Mouse (Mus musculus): ENCODE results near the gene Tmem167b. TPM values are rescaled to one million over a fixed set of nuclear protein-coding genes. Genes with fewer than 3 reads are reported as not detected.
"Not testable (repeated sequence)": the region's sequence is repeated elsewhere in the genome, so short reads cannot be mapped to it uniquely, and the experiment has no call there.

The Tmem167b gene
- total RNA-seq (2021): 10 to 100 TPM; 43.3 to 43.8 TPM
- long read RNA-seq, transcript Tmem167b-201 (3 exons, 2,864 nt): major isoform, 36 of 47 reads
- long read RNA-seq, partial matches to known transcripts: 0 of 47 reads
- long read RNA-seq, other reads (novel, unspliced or antisense): 9 of 47 reads

DNA sequence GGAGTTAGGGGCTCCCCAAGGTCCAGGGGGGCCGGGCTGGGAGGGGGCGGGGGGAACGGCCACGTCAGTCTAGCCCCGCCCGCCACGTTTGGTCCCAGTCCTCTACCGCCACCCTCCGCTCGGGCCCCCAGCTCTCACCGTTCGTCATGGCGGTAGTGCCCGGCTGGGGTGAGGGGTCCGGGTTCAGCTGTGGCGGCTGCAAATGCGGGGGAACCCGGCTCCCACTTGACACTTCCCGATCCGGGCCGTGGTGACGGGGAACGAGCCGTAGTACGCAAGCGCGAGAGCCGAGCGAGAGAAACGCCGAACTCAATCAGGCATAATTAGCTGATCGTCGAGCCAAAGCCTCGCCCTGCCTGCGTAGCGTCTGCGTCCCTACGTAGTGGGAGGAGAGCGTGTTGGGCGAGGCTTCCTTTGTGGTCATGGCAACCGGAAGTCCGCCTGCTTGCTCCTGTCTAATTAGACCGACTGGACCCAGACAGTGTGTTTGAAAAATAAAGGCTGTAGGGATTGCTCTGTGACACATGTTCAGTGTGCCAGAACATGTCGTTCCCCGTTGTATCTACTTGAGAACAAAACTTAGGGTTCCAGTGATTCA lies at the start of gene Tmem167b:
TSS of gene Tmem167b (minus strand) at position 334 of the 598 bp plus-strand sequence.
- DNase-seq (ENCODE audit: low spot score in 2 of 2): peak; percentile 95 to 97

DNA sequence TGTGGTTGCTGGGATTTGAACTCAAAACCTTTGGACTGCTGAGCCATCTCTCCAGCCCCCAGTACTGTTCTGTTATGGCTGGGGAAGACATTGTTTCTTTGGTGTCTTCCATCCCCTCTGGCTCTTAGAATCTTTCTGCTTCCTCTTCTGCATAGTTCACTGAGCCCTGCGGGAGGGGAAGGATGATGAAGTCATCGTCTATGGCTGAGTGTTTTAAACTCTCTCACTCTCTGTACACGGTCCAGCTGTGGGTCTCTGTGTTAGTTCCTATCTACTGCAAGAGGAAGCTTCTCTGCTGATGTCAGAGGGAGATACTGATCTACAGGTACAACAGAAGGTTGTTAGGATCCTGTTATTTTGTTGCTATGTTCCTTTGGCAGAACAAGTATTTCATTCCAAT lies 46.6 kb upstream of the Tmem167b start:
- no peak for DNase-seq (ENCODE audit: low spot score in 2 of 2)

DNA sequence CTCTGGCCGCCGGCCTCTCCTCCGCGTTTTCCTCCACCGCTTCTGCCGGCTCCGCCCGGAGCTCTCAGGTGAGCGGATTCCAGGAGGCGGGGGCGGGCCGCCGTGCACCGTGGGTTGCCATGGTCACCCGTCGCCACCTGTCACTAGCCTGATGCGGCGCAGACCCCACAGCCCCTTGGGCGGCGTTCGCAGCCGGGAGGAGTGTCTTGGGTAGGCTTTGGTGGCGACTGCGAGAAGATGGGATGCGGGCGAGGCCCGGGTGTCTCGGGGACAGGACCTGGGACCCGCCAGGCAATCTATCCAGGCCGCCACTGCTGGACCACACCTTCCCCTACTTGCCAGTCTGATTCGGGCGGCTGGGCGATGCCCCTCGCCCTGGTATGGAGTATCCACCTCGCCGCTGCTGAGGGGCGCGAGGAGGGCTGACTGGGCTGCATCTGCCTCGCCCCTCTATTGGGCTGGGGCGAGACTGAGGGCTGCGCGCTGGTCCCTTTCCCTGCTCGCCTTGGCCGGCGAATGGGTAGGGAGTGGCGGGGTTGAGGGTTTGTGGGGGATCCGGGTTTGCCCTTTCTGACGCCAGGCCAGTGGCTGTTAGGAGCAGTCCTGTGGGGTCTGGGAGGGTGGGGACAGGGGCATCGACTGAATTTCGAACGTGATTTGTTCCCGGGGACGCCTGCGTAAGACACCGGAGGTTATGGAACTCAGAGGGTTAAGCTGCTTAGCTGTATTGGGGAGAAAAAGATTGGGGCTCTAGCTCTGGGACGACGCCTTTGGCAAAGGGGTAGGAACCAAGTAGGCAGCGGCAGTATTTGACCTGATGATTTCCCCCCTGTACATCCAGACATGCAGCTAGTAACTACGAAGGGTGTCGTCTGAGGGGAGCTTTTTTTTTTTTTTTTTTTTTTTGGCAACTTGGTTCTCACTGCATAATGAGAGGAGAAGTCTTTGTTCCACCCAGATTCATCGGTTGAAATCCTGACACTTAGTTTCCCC lies 29.6 kb upstream of the Tmem167b start:
- DNase-seq (ENCODE audit: low spot score in 2 of 2): peak; percentile 32 to 62

DNA sequence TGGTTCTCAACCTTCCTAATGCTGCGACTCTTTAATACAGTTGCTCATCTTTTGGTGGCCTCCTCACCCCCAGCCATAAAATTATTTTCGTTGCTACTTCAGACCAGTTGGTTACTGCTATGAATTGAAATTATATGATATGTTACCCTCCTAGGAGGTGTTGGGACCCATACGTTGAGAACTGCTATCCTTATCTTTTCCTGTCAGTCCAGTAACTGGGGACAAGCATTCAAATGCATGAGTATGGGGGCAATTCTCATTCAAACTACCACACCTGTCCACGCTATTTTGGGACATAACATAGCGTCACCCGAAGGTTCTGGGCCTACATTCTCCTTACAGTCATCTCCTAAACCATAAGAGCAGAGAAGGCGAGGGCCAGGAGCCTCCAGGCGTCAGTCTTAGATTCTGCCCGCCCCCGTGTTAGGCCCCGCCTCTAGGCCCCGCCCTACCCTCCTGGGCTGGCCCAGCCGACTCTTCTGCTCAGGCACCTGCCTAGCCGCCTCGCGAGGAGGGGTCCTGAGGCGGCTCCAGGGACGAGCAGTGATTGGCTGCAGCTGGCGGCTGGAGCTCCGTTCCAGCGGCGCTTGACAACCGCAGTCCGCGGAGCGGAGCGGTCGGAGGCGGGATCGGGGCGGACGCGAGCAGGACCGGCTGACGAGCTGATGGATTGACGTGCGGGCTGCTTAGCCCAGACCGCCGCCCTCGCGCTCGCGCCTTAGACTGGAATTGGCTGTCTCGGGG lies 28.7 kb upstream of the Tmem167b start, which contains the start of gene Wdr47:
TSS of gene Wdr47 (plus strand) at position 494 of the 744 bp plus-strand sequence.
- peak; percentile 91 to 95 for DNase-seq (ENCODE audit: low spot score in 2 of 2)

DNA sequence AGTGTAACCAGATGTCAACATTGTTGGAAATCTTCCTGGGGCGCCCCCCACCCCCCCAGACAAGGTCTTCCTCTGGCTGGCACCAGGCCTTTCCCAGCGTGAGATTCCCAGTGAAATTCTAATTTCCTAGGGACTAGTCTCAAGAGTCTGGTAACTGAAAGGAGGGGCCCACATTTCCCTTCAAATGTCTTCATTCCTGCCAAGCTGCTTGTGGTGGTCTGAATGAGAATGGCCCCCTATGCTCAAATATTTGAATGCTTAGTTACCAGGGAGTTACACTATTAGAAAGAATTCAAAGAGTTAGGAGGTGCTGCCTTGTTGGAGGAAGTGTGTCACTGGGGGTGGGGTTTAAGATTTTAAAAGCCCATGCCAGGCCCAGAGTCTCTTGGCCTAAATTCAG lies 26.2 kb upstream of the Tmem167b start:
- DNase-seq (ENCODE audit: low spot score in 2 of 2): no peak

DNA sequence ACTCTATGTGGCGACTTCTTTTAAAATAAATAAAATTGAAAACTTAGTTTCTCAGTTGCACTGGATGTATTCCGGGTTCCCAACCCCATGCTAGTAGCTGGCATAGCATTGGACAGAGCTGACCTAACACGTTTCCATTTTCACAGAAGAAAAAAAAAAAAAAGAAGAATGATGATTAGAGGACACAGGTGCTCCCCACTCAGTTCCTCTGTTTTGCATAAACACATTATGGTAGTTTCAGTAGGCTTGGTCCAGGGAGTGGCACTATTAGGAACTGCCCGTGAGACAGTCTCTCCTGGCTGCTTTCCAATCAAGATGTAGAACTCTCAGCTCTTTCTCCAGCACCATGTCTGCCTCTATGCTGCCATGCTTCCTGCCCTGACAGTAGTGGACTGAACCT lies 22.3 kb upstream of the Tmem167b start:
- no peak for DNase-seq (ENCODE audit: low spot score in 2 of 2)

DNA sequence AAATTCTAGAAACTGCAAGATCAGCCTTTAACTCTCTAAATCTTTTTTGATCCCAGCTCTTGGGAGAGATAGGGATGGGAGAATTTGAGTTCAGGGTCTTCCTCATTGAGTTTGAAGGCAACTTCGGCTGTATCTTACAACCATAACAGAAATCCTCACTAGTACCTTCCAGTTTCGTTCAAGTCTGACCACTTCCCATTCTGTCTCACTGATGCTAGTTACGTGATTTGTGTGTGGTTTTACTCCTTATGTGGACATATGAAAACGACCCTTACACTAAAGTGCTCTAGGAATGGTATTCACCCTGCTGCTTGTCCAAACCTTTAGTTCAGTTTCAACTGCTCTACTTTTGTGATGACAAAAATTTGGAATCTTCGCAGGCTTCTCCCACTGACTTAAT lies 11.8 kb upstream of the Tmem167b start:
- no peak for DNase-seq (ENCODE audit: low spot score in 2 of 2)

DNA sequence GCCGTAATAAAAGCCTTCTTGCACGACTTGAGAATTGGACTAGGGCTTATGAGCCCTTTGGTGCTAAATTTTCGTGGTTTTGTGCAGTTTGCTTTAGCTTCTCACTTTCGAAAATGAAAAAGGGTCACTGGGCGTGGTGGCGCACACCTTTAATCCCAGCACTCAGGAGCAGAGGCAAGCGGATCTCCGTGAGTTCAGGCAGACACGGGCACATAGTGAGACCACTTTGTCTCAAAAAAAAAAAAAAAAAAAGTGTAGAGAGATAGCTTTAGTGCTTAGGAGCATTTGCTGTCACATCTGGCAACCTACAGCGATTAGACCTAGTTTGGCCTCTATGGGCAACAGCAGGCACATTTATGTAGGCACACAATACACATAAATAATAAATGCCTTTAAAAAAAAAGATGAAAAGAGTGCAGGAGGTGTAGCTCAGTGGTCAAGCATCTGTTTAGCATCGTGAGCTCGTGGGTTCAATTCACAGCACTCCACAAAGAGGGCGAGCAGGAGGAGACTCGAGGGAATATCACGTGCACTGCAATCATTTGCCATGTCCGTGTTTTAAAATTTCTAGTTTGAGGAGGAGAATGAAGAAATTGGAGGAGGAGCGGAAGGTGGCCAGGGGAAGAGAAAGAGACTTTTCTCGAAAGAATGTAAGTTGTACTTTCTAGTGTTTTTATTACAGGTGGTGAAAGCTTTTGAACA lies 10.2 kb upstream of the Tmem167b start:
- DNase-seq (ENCODE audit: low spot score in 2 of 2): no peak

DNA sequence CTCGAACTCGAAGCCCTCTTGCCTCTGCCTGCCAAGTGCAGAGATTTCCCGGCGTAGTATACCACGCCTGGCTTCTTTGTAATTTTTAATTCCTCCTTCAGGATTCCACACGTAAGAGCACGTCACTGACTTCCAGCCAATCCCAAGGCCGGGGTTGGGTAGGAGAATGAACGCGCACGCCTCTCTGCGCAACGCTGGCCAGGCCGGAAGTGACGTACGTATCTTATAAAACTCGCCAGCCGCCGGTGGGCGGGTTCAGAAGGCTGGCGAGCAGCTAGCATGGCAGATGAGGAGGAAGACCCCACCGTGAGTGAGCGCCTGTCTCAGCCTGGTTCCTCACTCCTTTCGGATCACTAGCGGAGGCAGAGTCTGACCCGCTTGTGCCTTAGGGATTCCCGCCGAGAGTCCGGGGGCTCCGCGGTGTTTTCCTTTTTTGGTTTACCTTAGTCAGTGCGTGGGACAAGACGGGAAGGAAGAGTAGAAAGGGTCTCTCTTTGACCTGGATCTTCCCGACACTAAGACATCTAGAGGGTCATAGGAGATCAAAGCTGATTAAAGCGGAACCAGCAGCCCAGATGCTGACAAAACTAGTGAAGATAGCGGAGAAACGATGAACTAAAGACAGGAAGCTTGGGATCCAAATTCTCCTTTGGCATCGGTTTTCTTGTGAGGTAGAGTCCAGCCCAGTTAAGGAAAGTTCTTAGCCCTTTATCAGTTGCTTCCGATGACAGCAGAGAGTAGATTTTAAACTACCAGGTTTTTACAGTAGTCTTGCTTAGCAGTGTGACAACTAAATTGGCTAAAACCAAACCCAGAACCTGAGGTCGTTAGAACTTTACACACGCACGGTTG lies 9.4 kb upstream of the Tmem167b start, which contains the start of gene Taf13:
TSS of gene Taf13 (plus strand) at position 256 of the 852 bp plus-strand sequence.
- DNase-seq (ENCODE audit: low spot score in 2 of 2): peak; percentile 98

DNA sequence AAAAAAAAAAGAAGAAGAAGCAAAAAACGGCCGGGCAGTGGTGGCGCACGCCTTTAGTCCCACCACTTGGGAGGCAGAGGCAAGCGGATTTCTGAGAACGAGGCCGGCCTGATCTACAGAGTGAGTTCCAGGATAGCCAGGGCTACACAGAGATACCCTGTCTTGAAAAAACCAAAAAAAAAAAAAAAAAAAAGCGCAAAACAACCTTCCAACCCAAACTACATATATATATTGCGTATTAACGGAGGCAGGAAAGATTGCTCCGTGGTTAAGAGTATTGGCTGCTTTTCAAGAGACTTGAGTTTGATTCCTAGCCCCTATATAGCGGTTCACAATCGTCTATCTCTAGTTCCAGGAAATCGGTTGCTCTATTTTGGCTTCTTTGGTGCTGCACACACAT lies 8.5 kb upstream of the Tmem167b start:
- no peak for DNase-seq (ENCODE audit: low spot score in 2 of 2)

DNA sequence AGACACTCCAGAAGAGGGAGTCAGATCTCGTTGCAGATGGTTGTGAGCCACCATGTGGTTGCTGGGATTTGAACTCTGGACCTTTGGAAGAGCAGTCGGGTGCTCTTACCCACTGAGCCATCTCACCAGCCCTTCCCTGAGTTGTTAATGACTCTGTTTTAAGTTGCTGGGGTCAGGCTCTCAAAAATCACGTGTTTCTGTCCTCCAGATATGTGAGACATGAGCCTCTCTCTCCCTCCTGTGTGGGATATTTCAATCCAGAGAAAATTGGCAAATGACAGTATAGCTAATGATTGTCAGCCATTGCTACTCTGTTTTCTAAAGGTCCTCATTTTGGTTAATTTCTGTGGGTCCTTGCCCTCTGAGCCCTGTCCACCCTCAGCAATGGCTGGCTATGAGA lies 7.4 kb upstream of the Tmem167b start:
- not testable (repeated sequence) for DNase-seq (ENCODE audit: low spot score in 2 of 2)

DNA sequence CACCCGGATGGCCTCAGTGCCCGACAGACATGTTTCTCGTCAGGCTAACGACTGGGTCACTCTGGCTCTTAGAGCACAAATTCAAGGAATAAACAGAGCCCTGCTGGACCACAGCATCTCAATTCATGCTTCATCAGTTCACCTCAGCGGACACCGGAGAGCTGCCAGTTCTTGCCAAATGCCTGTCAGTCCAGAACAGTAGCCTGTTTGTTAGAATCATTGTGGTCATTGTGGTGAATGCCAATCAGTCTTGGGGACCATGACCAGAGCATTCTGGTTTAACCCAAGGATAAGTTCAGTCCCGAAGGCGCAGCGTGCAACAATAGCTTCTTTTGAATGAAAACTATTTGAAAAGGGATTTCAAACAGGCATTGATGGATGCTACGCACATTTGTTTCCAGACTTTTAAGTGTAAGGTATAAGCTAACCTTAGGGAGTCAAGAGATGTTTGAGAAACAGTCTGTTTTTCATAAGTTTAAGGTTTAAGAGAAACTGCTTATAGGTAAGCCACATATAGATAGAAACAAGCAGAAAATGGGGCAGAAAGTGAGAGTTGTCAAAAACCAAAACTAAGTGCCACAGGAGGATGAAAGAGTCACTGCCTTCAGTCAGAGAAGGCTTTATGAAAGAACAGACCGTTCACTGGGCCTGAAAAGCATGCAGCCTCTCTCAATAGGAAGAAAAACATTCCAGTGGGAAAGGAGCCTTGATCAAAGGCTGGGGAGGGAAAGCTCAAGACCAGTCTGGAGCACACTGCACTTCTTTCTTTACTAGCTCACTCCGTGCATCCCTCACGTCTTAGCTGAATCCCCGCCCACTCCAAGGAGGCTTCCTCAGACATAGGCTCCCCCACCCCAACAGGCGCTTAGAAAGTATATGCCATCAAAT lies 6.0 kb upstream of the Tmem167b start:
- DNase-seq (ENCODE audit: low spot score in 2 of 2): peak; percentile 24 to 37

DNA sequence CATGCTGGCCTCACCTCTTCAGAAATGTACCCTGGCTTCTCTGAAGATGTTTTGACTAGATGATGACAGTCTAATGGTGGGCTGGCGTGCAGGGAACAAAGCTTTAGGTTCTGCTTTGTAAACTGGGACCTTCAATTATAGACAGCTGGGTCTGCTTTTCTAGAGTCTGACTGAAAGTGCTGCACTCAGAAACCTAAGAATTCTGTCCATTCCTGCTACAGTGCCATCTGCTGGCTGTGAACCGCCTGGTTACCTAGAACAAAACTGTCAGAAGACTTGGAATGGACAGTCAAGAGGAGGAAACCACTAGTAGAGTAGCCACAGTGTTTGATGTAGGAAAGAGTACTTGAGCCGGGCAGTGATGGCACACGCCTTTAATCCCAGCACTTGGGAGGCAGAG lies 1.0 kb upstream of the Tmem167b start:
- peak; percentile 79 to 82 for DNase-seq (ENCODE audit: low spot score in 2 of 2)

DNA sequence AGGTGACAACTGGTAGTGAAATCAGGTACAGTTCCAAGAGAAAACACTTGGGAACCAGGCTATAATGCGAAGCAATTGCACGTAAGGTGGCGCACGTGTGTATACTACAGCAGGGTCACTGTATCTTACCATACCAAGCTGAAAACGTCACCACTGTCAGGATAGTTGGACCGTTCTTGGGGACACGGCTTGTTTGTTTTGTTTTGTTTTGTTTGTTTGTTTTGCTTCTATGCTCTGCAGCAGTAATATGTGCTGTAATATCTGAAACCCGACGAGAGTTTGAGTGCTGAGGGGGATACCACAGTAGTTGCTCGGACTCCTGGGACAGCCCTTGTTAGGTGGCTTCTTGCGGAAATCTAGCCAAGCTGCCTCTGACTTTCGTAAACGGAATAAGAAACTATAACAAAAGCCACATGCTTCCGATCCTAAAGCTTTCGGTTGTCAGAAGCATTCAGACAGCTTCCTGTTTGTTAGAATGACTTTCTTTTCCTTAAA lies 558 bp upstream of the Tmem167b start:
- peak in 1 of 2 experiments; percentile 19 for DNase-seq (ENCODE audit: low spot score in 2 of 2)

DNA sequence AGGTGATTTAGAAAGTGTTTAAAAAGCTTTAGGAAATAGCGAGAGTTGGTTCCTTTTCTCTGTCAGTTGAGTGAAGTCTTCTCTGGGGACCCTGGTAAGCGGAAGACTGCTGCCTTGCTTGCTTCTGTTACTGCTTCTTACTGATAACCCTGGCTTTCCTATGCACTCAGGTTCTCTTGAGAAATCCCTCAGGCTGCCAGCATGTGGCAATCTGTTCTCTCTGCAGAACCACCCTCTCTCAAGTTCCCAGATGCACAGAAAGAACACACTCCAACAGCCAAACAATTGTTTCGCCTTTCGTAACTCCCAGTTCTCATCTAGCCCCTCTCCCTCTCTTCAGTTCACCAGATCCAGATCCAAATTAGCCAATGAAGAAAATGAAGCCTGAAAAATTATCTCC lies 4.4 kb downstream of the Tmem167b start:
- no peak for DNase-seq (ENCODE audit: low spot score in 2 of 2)

DNA sequence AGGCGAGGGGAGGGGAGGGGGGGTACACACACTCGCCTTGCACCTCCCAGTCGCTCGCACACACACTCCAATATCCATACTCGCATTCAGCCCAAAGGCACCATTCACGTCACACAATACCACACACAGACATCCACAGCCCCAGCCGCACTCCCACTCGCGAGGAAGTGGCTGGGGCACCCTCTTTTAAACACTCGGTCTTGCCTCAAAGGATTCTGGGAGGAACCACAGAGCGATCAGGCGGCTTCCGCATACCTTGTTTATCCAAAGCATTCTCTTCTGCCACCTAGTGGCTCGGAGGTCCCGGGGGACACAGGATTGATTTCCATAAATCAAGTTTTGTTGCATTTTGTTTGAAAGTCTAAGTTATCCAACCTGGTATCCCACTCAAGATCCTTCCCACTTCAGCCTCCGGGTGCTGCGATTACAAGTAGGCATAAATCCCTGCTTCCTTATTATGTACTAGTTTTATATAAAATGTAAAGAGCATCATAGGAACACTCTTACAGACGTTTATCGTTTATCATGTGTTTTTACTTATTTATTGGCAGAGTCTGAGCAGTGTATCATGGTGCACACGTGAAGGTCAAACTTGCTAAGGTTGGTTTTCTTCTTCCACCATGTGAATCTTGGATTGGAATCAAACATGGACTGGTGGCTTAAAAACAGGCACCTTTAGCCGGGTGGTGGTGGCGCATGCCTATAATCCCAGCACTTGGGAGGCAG lies 7.5 kb downstream of the Tmem167b start:
- DNase-seq (ENCODE audit: low spot score in 2 of 2): peak; percentile 92 to 94

DNA sequence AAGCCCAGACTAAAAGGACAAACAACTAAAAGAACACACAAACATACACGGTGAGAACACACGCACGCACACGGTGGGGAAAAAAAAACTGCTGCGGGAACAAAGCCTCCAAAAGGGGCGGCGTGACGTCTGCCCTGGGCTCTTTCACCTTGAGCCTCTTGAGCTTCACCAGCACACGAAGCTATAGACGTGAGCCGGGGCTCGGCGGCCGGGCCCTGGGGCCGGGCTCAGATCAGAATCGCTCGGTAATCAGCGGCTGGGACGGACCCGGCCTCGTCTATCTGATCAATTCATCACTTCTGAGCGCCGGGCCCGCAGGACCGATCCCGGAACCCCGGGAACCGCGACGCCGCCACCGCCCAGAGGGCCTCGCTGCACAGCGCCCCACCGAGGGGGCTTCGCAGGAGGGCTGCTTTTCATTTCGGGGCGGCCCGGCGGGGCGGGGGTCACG lies 8.1 kb downstream of the Tmem167b start:
- DNase-seq (ENCODE audit: low spot score in 2 of 2): no peak

DNA sequence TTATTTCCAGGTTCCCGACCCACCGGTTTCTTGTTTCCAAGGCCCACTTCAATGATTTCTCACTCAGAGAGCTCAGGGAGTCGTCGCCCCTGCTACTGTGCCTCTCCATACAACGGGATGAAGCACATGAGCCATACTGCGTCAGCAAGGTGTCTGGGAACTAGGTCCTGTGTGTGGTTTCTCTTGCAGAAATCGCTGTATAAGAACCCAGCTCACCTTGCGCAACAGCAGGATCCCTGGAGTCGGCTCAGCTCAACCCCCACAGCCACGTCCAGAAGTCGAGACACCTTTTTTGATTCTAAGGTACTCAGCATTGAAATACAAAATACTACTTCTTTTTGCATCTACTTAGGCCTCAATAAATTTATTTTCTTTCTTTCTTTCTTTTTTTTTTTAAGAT lies 20.0 kb downstream of the Tmem167b start:
- no peak for DNase-seq (ENCODE audit: low spot score in 2 of 2)
